Mouse (Mus musculus): ENCODE results near the gene Zp3. TPM values are rescaled to one million over a fixed set of nuclear protein-coding genes. Genes with fewer than 3 reads are reported as not detected.

Zp3 gene
- total RNA-seq, 4 experiments from 2014 or later, result not detected

- no peak for DNase-seq
Measured at GRCm38 (mm10) chr5:136004537-136004936, 24.6 kb downstream of the Zp3 start.

- DNase-seq, result no peak
Measured at GRCm38 (mm10) chr5:136007745-136008144, 27.8 kb downstream of the Zp3 start.

- DNase-seq, result no peak
Measured at GRCm38 (mm10) chr5:136014877-136015276, 35.0 kb downstream of the Zp3 start.

- no peak for DNase-seq
Measured at GRCm38 (mm10) chr5:136015586-136015985, 35.7 kb downstream of the Zp3 start.

GRCm38 (mm10) chr5:136016014-136016876 is 36.3 kb downstream of the Zp3 start:
- peak; percentile 45 for DNase-seq

GRCm38 (mm10) chr5:136017262-136017661 is 37.4 kb downstream of the Zp3 start:
- no peak for DNase-seq

- no peak for DNase-seq
Measured at GRCm38 (mm10) chr5:136018726-136019125, 38.8 kb downstream of the Zp3 start.

- no peak for DNase-seq
Measured at GRCm38 (mm10) chr5:136019907-136020306, 40.0 kb downstream of the Zp3 start.

- no peak for DNase-seq
Measured at GRCm38 (mm10) chr5:136025712-136026111, 45.8 kb downstream of the Zp3 start.

GRCm38 (mm10) chr5:136026859-136027258 is 47.0 kb downstream of the Zp3 start:
- DNase-seq, result no peak

- DNase-seq, result no peak
Measured at GRCm38 (mm10) chr5:136027612-136028311, 47.9 kb downstream of the Zp3 start.

GRCm38 (mm10) chr5:136034868-136035267 is 55.0 kb downstream of the Zp3 start:
- no peak for DNase-seq

- no peak for DNase-seq
Measured at GRCm38 (mm10) chr5:136035285-136035684, 55.4 kb downstream of the Zp3 start.

- DNase-seq, result no peak
Measured at GRCm38 (mm10) chr5:136036667-136037066, 56.8 kb downstream of the Zp3 start.

Other genes starting within 250 kb of the Zp3 start
- 10 to 100 TPM; 33.3 to 60.0 (median 44.2) TPM for gene Tmem120a, start 235.7 kb upstream of the Zp3 start, total RNA-seq (2022)
- gene Styxl1, start 201.7 kb upstream of the Zp3 start, total RNA-seq (2022), result under 1 TPM in 3 of 4 experiments, not detected in 1; 0.38 to 0.77 (median 0.73) TPM
- 100 to 1,000 TPM; 310 to 438 (median 388) TPM for gene Mdh2, start 201.6 kb upstream of the Zp3 start, total RNA-seq (2022)
- gene Srrm3, start 173.2 kb upstream of the Zp3 start, total RNA-seq (2022), result 1 to 10 TPM; 2.4 to 8.4 (median 5.9) TPM
- 100 to 1,000 TPM; 113 to 288 (median 256) TPM for gene Hspb1, start 92.2 kb upstream of the Zp3 start, total RNA-seq (2022)
- gene Ywhag, start 45.5 kb upstream of the Zp3 start, total RNA-seq (2022), result 100 to 1,000 TPM; 434 to 601 (median 481) TPM
- gene Ssc4d, start 5.6 kb upstream of the Zp3 start, total RNA-seq (2022), result 10 to 100 TPM in 1 of 4 experiments, 1 to 10 TPM in 3; 4.5 to 15.0 (median 7.8) TPM
- 10 to 100 TPM; 13.0 to 17.6 (median 16.9) TPM for gene Dtx2, start 14.7 kb downstream of the Zp3 start, total RNA-seq (2022)
- gene Upk3b, start 58.4 kb downstream of the Zp3 start, total RNA-seq (2022), result 1 to 10 TPM; 2.8 to 6.9 (median 5.4) TPM
- under 1 TPM in 1 of 4 experiments, not detected in 3; 0.41 TPM for gene Upk3bl, start 74.4 kb downstream of the Zp3 start, total RNA-seq (2022)
- gene Rasa4, start 103.8 kb downstream of the Zp3 start, total RNA-seq (2022), result 10 to 100 TPM; 15.0 to 39.0 (median 29.5) TPM
- gene Polr2j, start 136.5 kb downstream of the Zp3 start, total RNA-seq (2022), result 10 to 100 TPM; 74.7 to 93.5 (median 85.9) TPM
- 10 to 100 TPM; 10.8 to 21.6 (median 14.9) TPM for gene Lrwd1, start 156.0 kb downstream of the Zp3 start, total RNA-seq (2022)
- gene Alkbh4, start 156.0 kb downstream of the Zp3 start, total RNA-seq (2022), result 10 to 100 TPM in 1 of 4 experiments, 1 to 10 TPM in 3; 8.3 to 11.1 (median 8.7) TPM
- 1 to 10 TPM; 2.5 to 5.7 (median 4.6) TPM for gene Orai2, start 190.6 kb downstream of the Zp3 start, total RNA-seq (2022)
- gene Prkrip1, start 218.9 kb downstream of the Zp3 start, total RNA-seq (2022), result 10 to 100 TPM; 28.2 to 37.8 (median 33.4) TPM